Mouse (Mus musculus): ENCODE data around the gene Olfr61. TPM values are rescaled to one million over a fixed set of nuclear protein-coding genes. Genes with fewer than 3 reads are reported as not detected.
"Not testable (repeated sequence)": the region's sequence is repeated elsewhere in the genome, so short reads cannot be mapped to it uniquely, and the experiment has no call there.

Olfr61 gene
- 0.10 and 0.11 TPM in 2 replicates for polyA plus RNA-seq (2012; rRNA removed)

GRCm38 (mm10) chr7:140628670-140629069 lies at the start of gene Olfr61:
Olfr61 (plus strand) TSS chr7:140628970.
- not testable (repeated sequence) for DNase-seq (ENCODE audit: extremely low spot score in 1 of 2, low spot score in 1 of 2)

GRCm38 (mm10) chr7:140600969-140601368 lies 27.8 kb upstream of the Olfr61 start, which contains the start of gene Olfr46:
Olfr46 (plus strand) TSS chr7:140601269.
- not testable (repeated sequence) for DNase-seq (ENCODE audit: extremely low spot score in 1 of 2, low spot score in 1 of 2)

- no peak for DNase-seq (ENCODE audit: extremely low spot score in 1 of 2, low spot score in 1 of 2)
These were observed 1.8 kb downstream of the Olfr61 start for GRCm38 (mm10) chr7:140630559-140630958.

GRCm38 (mm10) chr7:140646152-140646551 lies 17.4 kb downstream of the Olfr61 start, which contains the start of gene Olfr53:
Olfr53 (plus strand) TSS chr7:140646452.
- DNase-seq (ENCODE audit: extremely low spot score in 1 of 2, low spot score in 1 of 2) = no peak

GRCm38 (mm10) chr7:140659630-140660029 lies 30.9 kb downstream of the Olfr61 start, which contains the start of gene Olfr539:
Olfr539 (plus strand) TSS chr7:140659930.
- DNase-seq (ENCODE audit: extremely low spot score in 1 of 2, low spot score in 1 of 2) = no peak

- DNase-seq (ENCODE audit: extremely low spot score in 1 of 2, low spot score in 1 of 2) = not testable (repeated sequence)
These were observed 41.9 kb downstream of the Olfr61 start for GRCm38 (mm10) chr7:140670693-140671092.

GRCm38 (mm10) chr7:140675863-140676262 lies 47.1 kb downstream of the Olfr61 start:
- DNase-seq (ENCODE audit: extremely low spot score in 1 of 2, low spot score in 1 of 2) = no peak

- DNase-seq (ENCODE audit: extremely low spot score in 1 of 2, low spot score in 1 of 2) = not testable (repeated sequence)
These were observed 50.8 kb downstream of the Olfr61 start for GRCm38 (mm10) chr7:140679591-140679990.

GRCm38 (mm10) chr7:140681651-140682050 lies 52.9 kb downstream of the Olfr61 start, which contains the start of gene Olfr45:
Olfr45 (plus strand) TSS chr7:140681951.
- DNase-seq (ENCODE audit: extremely low spot score in 1 of 2, low spot score in 1 of 2) = no peak

Other genes starting within 250 kb of the Olfr61 start
- gene Olfr531, start 226.1 kb upstream of the Olfr61 start, polyA plus RNA-seq (2012; rRNA removed) = 0.13 TPM in 1 of 2 replicates, not detected in the other
- gene Olfr532, start 207.3 kb upstream of the Olfr61 start, polyA plus RNA-seq (2012; rRNA removed) = 0.02 and 0.11 TPM in 2 replicates
- gene Olfr533, start 165.6 kb upstream of the Olfr61 start, polyA plus RNA-seq (2012; rRNA removed) = 0.06 and 0.32 TPM in 2 replicates
- gene Olfr535, start 144.8 kb upstream of the Olfr61 start, polyA plus RNA-seq (2012; rRNA removed) = 0.02 TPM in 1 of 2 replicates, not detected in the other
- 0.02 and 0.06 TPM in 2 replicates for gene Olfr536, start 121.6 kb upstream of the Olfr61 start, polyA plus RNA-seq (2012; rRNA removed)
- gene Olfr538, start 61.1 kb upstream of the Olfr61 start, polyA plus RNA-seq (2012; rRNA removed) = not detected in 2 replicates
- gene Olfr46, start 27.7 kb upstream of the Olfr61 start, polyA plus RNA-seq (2012; rRNA removed) = 0.02 TPM in 1 of 2 replicates, not detected in the other
- 0.19 TPM in 1 of 2 replicates, not detected in the other for gene Olfr53, start 17.5 kb downstream of the Olfr61 start, polyA plus RNA-seq (2012; rRNA removed)
- 0.04 and 0.21 TPM in 2 replicates for gene Olfr539, start 31.0 kb downstream of the Olfr61 start, polyA plus RNA-seq (2012; rRNA removed)
- 0.06 TPM in 1 of 2 replicates, not detected in the other for gene Olfr45, start 53.0 kb downstream of the Olfr61 start, polyA plus RNA-seq (2012; rRNA removed)
- gene Olfr541, start 68.3 kb downstream of the Olfr61 start, polyA plus RNA-seq (2012; rRNA removed) = 0.08 TPM in 1 of 2 replicates, not detected in the other
- 0.32 and 0.95 TPM in 2 replicates for gene Cyp2e1, start 134.8 kb downstream of the Olfr61 start, polyA plus RNA-seq (2012; rRNA removed)
- gene Syce1, start 158.9 kb downstream of the Olfr61 start, polyA plus RNA-seq (2012; rRNA removed) = 0.50 and 0.66 TPM in 2 replicates
- gene Zfp941, start 193.2 kb downstream of the Olfr61 start, polyA plus RNA-seq (2012; rRNA removed) = 18.5 and 22.4 TPM in 2 replicates
- gene Urah, start 206.0 kb downstream of the Olfr61 start, polyA plus RNA-seq (2012; rRNA removed) = 0.78 and 1.4 TPM in 2 replicates
- 1.4 and 6.3 TPM in 2 replicates for gene Scgb1c1, start 216.6 kb downstream of the Olfr61 start, polyA plus RNA-seq (2012; rRNA removed)
- gene Odf3, start 218.8 kb downstream of the Olfr61 start, polyA plus RNA-seq (2012; rRNA removed) = 0.26 and 0.36 TPM in 2 replicates
- gene Gm45785, start 227.4 kb downstream of the Olfr61 start, polyA plus RNA-seq (2012; rRNA removed) = 0.13 and 0.16 TPM in 2 replicates
- gene Ric8a, start 228.0 kb downstream of the Olfr61 start, polyA plus RNA-seq (2012; rRNA removed) = 68.7 and 84.4 TPM in 2 replicates
- 31.9 and 32.3 TPM in 2 replicates for gene Bet1l, start 228.6 kb downstream of the Olfr61 start, polyA plus RNA-seq (2012; rRNA removed)